Mouse (Mus musculus) bone marrow macrophage, adult 2 months (primary cell): Measurements from ENCODE around the gene Psmd13.

Source experiments
- CTCF ChIP-seq: IDR thresholded peaks from 2 replicates; pipeline ENCODE4 v1.5.1; 2012; ENCODE audit warnings: low read depth, mild to moderate bottlenecking, low read length, moderate library complexity
- POLR2A ChIP-seq: IDR thresholded peaks from 2 replicates; pipeline ENCODE4 v1.6.1; 2012; ENCODE audit warnings: mild to moderate bottlenecking, low read depth, low read length, borderline replicate concordance

DNA sequence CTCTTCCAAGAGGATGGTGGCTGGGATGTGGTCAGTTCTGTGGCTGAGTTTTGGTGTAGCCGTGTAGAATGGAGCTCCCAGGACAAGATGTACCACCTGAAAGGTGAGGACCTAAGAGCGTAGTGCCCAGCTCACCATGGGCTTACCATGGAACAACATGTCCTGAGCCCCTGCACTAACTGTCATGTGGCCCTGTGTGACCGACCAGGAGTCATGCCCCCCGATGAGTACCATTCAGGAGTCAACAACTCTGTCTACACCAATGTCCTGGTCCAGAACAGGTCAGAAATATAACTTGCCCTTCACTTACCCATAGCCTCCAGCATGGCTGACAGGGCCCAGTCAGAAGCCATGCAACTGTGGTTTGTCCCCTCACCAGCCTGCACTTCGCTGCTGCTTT is 63.5 kb downstream of the Psmd13 start:
- TF ChIP-seq CTCF (no peak), POLR2A (no peak)
